ENCODE assay signal across 20 mouse cellular contexts in the genomic region with DNA sequence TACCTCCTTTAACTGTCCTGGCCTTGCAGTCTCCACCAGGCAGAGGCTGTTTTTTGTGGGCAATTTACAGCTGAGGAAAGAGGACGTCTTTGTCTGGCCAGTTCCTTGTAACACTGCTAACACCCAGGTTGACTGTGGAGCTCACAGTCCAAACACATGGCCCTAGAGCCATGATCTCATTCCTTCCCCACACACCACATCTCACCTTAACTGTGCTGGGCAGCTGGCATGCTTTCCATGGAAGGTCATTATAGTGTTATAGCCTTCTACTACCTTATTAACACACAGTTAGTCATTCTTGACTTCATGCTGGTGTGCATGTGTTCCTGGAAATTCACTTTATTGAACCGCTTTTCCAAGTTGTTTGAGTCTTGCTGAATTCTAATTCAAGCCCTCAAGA.
DNase-seq lines count a peak whose midpoint lies in the region; ATAC-seq and TF ChIP-seq lines count a peak whose summit lies in the region.
"Had no signal": no experiment of that assay in that cellular context is flagged by ENCODE, and none has a peak within 500 bp of the region (broad histone marks: within the 10 kb centered on the region; RNA-seq: fewer than 3 reads in every experiment).

No protein-coding gene starts in this region.

- TF ChIP-seq CTCF in C2C12 (IDR thresholded peaks at IDR 0.05; ENCODE audit: control insufficient read depth, insufficient read depth, insufficient read length), result no peak

- DNase-seq in forelimb bud, embryonic 11.5 days (ENCODE audit: low read depth, low spot score), result peak; percentile 57
- DNase-seq in limb, embryonic 10.5 days (ENCODE audit: low spot score), result no peak
- peak; percentile 58 for DNase-seq in limb, embryonic 14.5 days (ENCODE audit: low spot score)
- no peak for DNase-seq in Muller cell, postnatal 12 days (ENCODE audit: inconsistent ontology term)
- no peak for DNase-seq in left cerebral cortex, postnatal 25 days (ENCODE audit: low spot score in 2 of 2)
- DNase-seq in forebrain, embryonic 11.5 days (ENCODE audit: low spot score), result no peak
- DNase-seq: adrenal gland, postnatal 14 days; cerebellum, adult 11-12 months; cerebellum, adult 9-10 months; cerebellum, postnatal 36 days; gastrocnemius, adult 2 months; gastrocnemius, postnatal 25 days; heart, postnatal 10 days; kidney, adult 11 months had no signal

- no peaks in the 10 kb centered on the region for H3K9me3 ChIP-seq in limb, embryonic 10.5 days (replicated peaks)
- H3K9me3 ChIP-seq in limb, embryonic 14.5 days (ENCODE audit: control insufficient read depth, low read length), result no peaks in the 10 kb centered on the region
- H3K9me3 ChIP-seq in midbrain, embryonic 15.5 days, result no peaks in the 10 kb centered on the region
- H3K9me3 ChIP-seq in forebrain, embryonic 11.5 days (ENCODE audit: control insufficient read depth, low read length), result no peaks in the 10 kb centered on the region
- H3K9me3 ChIP-seq: embryonic facial prominence, embryonic 13.5 days had no signal

- ATAC-seq in limb, embryonic 14.5 days (ENCODE audit: low FRiP score, low read depth), result peak; percentile 69; the same call in 1 of the 2 replicates
- no peak for ATAC-seq in midbrain, embryonic 15.5 days (replicated peaks)
- ATAC-seq in forebrain, embryonic 11.5 days (replicated peaks; ENCODE audit: low FRiP score), result no peak
- ATAC-seq: forebrain, embryonic 16.5 days had no signal

- intact Hi-C loops in left cerebral cortex, postnatal 25 days (cut with DNase I), result no loop called here

- no peaks in the 10 kb centered on the region for H3K79me3 ChIP-seq in C2C12 (ENCODE audit: low read depth)

- H3ac ChIP-seq in C2C12 (ENCODE audit: control insufficient read depth, insufficient read length, low read depth), result no peak overlapping the region

- no peaks in the 10 kb centered on the region for H3K79me2 ChIP-seq in C2C12 (ENCODE audit: control insufficient read depth, insufficient read depth)

- H3K27me3 ChIP-seq in C2C12 (ENCODE audit: control insufficient read depth, insufficient read depth, insufficient read length), result no peaks in the 10 kb centered on the region
- H3K27me3 ChIP-seq in limb, embryonic 10.5 days (ENCODE audit: low read depth, poor library complexity, severe bottlenecking), result no peaks in the 10 kb centered on the region
- no peaks in the 10 kb centered on the region for H3K27me3 ChIP-seq in limb, embryonic 14.5 days (ENCODE audit: control insufficient read depth, insufficient read depth, low read length)
- H3K27me3 ChIP-seq in midbrain, embryonic 15.5 days (replicated peaks), result no peaks in the 10 kb centered on the region
- H3K27me3 ChIP-seq in forebrain, embryonic 11.5 days (ENCODE audit: control insufficient read depth, insufficient read depth, low read length), result peaks cover 5% of the 10 kb centered on the region
- H3K27me3 ChIP-seq: CH12.LX; embryonic facial prominence, embryonic 13.5 days had no signal

- 72% methylated on average over 2 of the region's 2 CpGs for WGBS in limb, embryonic 10.5 days
- WGBS in limb, embryonic 14.5 days, result 52% methylated on average over 2 of the region's 2 CpGs
- WGBS in midbrain, embryonic 15.5 days, result 87% methylated on average over 2 of the region's 2 CpGs
- 91% methylated on average over 2 of the region's 2 CpGs for WGBS in forebrain, embryonic 11.5 days

- no peak overlapping the region for H3K4me3 ChIP-seq in C2C12 (ENCODE audit: insufficient read depth, poor library complexity, severe bottlenecking)
- H3K4me3 ChIP-seq in limb, embryonic 10.5 days, result no peak overlapping the region
- no peak overlapping the region for H3K4me3 ChIP-seq in limb, embryonic 14.5 days (replicated peaks; ENCODE audit: low read length)
- H3K4me3 ChIP-seq in midbrain, embryonic 15.5 days, result no peak overlapping the region
- no peak overlapping the region for H3K4me3 ChIP-seq in forebrain, embryonic 11.5 days (ENCODE audit: low read depth, low read length)
- H3K4me3 ChIP-seq: embryonic facial prominence, embryonic 13.5 days; gastrocnemius, adult 2 months had no signal

- TF ChIP-seq POLR2A in limb, embryonic 14.5 days (IDR thresholded peaks at IDR 0.05; ENCODE audit: borderline replicate concordance, extremely low read depth, insufficient read depth, insufficient read length), result no peak

- H3K4me2 ChIP-seq in limb, embryonic 14.5 days (replicated peaks; ENCODE audit: low read depth, low read length, severe bottlenecking), result no peak overlapping the region
- no peak overlapping the region for H3K4me2 ChIP-seq in midbrain, embryonic 15.5 days
- no peak overlapping the region for H3K4me2 ChIP-seq in forebrain, embryonic 11.5 days (ENCODE audit: low read depth, low read length, severe bottlenecking)
- H3K4me2 ChIP-seq: embryonic facial prominence, embryonic 13.5 days; hindbrain, embryonic 14.5 days had no signal

- H3K4me1 ChIP-seq in limb, embryonic 10.5 days, result peaks cover 41% of the 10 kb centered on the region
- peaks cover 46% of the 10 kb centered on the region for H3K4me1 ChIP-seq in limb, embryonic 14.5 days (ENCODE audit: control insufficient read depth, insufficient read depth, low read length)
- no peaks in the 10 kb centered on the region; the same call in 1 of the 2 replicates for H3K4me1 ChIP-seq in midbrain, embryonic 15.5 days
- peaks cover 8% of the 10 kb centered on the region; the same call in 1 of the 2 replicates for H3K4me1 ChIP-seq in forebrain, embryonic 11.5 days (replicated peaks; ENCODE audit: control insufficient read depth, insufficient read depth, low read length)

- H3K27ac ChIP-seq in limb, embryonic 10.5 days, result peak overlapping the region; percentile 14; the same call in 1 of the 2 replicates
- peak overlapping the region; percentile 81 for H3K27ac ChIP-seq in limb, embryonic 14.5 days (replicated peaks; ENCODE audit: low read depth, low read length)
- H3K27ac ChIP-seq in midbrain, embryonic 15.5 days, result no peak overlapping the region
- H3K27ac ChIP-seq in forebrain, embryonic 11.5 days (ENCODE audit: low read depth, low read length), result no peak overlapping the region
- H3K27ac ChIP-seq: embryonic facial prominence, embryonic 13.5 days; hindbrain, embryonic 14.5 days had no signal

- H3K36me3 ChIP-seq in C2C12 (ENCODE audit: control insufficient read depth, insufficient read depth), result no peaks in the 10 kb centered on the region
- H3K36me3 ChIP-seq in limb, embryonic 10.5 days, result no peaks in the 10 kb centered on the region
- no peaks in the 10 kb centered on the region for H3K36me3 ChIP-seq in limb, embryonic 14.5 days (ENCODE audit: control insufficient read depth, insufficient read depth, low read length)
- no peaks in the 10 kb centered on the region for H3K36me3 ChIP-seq in midbrain, embryonic 15.5 days (replicated peaks)
- H3K36me3 ChIP-seq in forebrain, embryonic 11.5 days (ENCODE audit: control insufficient read depth, insufficient read depth, low read length), result no peaks in the 10 kb centered on the region
- H3K36me3 ChIP-seq: embryonic facial prominence, embryonic 13.5 days had no signal

- H3K9ac ChIP-seq in limb, embryonic 14.5 days (ENCODE audit: low read depth, low read length, severe bottlenecking), result no peak overlapping the region
- H3K9ac ChIP-seq in midbrain, embryonic 15.5 days, result no peak overlapping the region
- H3K9ac ChIP-seq in forebrain, embryonic 11.5 days (ENCODE audit: low read length), result no peak overlapping the region
- H3K9ac ChIP-seq: embryonic facial prominence, embryonic 13.5 days; hindbrain, embryonic 14.5 days had no signal

TF ChIP-seq in C2C12, 6 proteins besides CTCF, POLR2A, EP300 and RAD21:
- TF ChIP-seq FOSL1 (IDR thresholded peaks at IDR 0.05; ENCODE audit: insufficient read depth, low read length, poor library complexity, severe bottlenecking) (no peak), USF1 (IDR thresholded peaks at IDR 0.05; ENCODE audit: low read depth) (no peak), CEBPB (IDR thresholded peaks at IDR 0.05; ENCODE audit: low read depth) (no peak), MYOD1 (IDR thresholded peaks at IDR 0.05; ENCODE audit: control insufficient read depth, insufficient read length, low read depth) (no peak), MAX (IDR thresholded peaks at IDR 0.05) (peak; percentile 58), MYOG (IDR thresholded peaks at IDR 0.05; ENCODE audit: control insufficient read depth, extremely low read depth, insufficient read length) (no peak)

Comparison
In these comparisons a context has a peak if more than half of its experiments do, and no peak if none do; other contexts are left out.
1. DNase-seq: peak in forelimb bud, embryonic 11.5 days (single experiment) and limb, embryonic 14.5 days (single experiment); none in limb, embryonic 10.5 days (single experiment), Muller cell, postnatal 12 days (single experiment), left cerebral cortex, postnatal 25 days (0 of 2) and forebrain, embryonic 11.5 days (single experiment).
2. H3K27ac ChIP-seq: peak in limb, embryonic 10.5 days (single experiment) and limb, embryonic 14.5 days (single experiment); none in midbrain, embryonic 15.5 days (single experiment) and forebrain, embryonic 11.5 days (single experiment).